Mouse (Mus musculus) neural tube, embryonic 12.5 days (tissue): ENCODE data around the gene Mrpl43. TPM values are rescaled to one million over a fixed set of nuclear protein-coding genes. Genes with fewer than 3 reads are reported as not detected.
A peak's percentile ranks its signal among the peaks of the same experiment; 100 is the strongest.

ENCODE experiments used
- ATAC-seq: fragments of 200-750 bp; cut with Nextera tagmentation; 2 replicates; pipeline ENCODE4 v1.8.0; 2017; ENCODE audit warnings: low read depth, mild to moderate bottlenecking, moderate TSS enrichment, moderate library complexity; ENCODE audit not compliant: low FRiP score
- H3K27ac ChIP-seq: fragments of 300-500 bp; sonication (generic); 2 replicates; pipeline ENCODE4 v1.5.1; 2016
- H3K27me3 ChIP-seq: fragments of 300-500 bp; sonication (generic); replicated peaks from 2 replicates; pipeline ENCODE4 v1.6.1; 2016; ENCODE audit warnings: mild to moderate bottlenecking
- H3K36me3 ChIP-seq: fragments of 300-500 bp; sonication (generic); 2 replicates; pipeline ENCODE4 v1.6.1; 2016; ENCODE audit warnings: mild to moderate bottlenecking
- H3K4me1 ChIP-seq: fragments of 300-500 bp; sonication (generic); 2 replicates; pipeline ENCODE4 v1.6.1; 2016
- H3K4me2 ChIP-seq: fragments of 300-500 bp; sonication (generic); replicated peaks from 2 replicates; pipeline ENCODE4 v1.6.1; 2016; ENCODE audit warnings: mild to moderate bottlenecking
- H3K4me3 ChIP-seq: fragments of 300-500 bp; sonication (generic); 2 replicates; pipeline ENCODE4 v1.5.1; 2016
- H3K9ac ChIP-seq: fragments of 300-500 bp; sonication (generic); 2 replicates; pipeline ENCODE4 v1.6.1; 2016; ENCODE audit warnings: mild to moderate bottlenecking
- H3K9me3 ChIP-seq: fragments of 300-500 bp; sonication (generic); 2 replicates; pipeline ENCODE4 v1.6.1; 2016; ENCODE audit warnings: mild to moderate bottlenecking
- WGBS: fragments of 180-500 bp; shearing (Covaris S2); methylation state at CpG from one replicate; pipeline ENCODE4 v1.1.7; 2016; 5-methylcytosine and 5-hydroxymethylcytosine counted together
- polyA plus RNA-seq: library from polyadenylated mRNA; unstranded; fragments of >200 nt; fragmentation: Nextera tagmentation; extraction: Ambion mirVana; gene quantifications from 2 replicates; pipeline ENCODE4 v1.2.1, GENCODE M21; 2016

Mrpl43 gene
- polyA plus RNA-seq, 1 experiment from 2014 or later = 82.9 TPM

GRCm38 (mm10) chr19:45026958-45027670, 20.9 kb upstream of the Mrpl43 start:
- 73% methylated on average over 6 of the region's 6 CpGs for WGBS
- Histone ChIP-seq H3K27me3 (no peaks in the 10 kb centered on the region), H3K9ac (no peak overlapping the region), H3K36me3 (peaks cover 51% of the 10 kb centered on the region), H3K4me2 (no peak overlapping the region), H3K27ac (no peak overlapping the region), H3K4me1 (peaks cover 18% of the 10 kb centered on the region), H3K4me3 (no peak overlapping the region), H3K9me3 (no peaks in the 10 kb centered on the region)
- no peak for ATAC-seq

DNA sequence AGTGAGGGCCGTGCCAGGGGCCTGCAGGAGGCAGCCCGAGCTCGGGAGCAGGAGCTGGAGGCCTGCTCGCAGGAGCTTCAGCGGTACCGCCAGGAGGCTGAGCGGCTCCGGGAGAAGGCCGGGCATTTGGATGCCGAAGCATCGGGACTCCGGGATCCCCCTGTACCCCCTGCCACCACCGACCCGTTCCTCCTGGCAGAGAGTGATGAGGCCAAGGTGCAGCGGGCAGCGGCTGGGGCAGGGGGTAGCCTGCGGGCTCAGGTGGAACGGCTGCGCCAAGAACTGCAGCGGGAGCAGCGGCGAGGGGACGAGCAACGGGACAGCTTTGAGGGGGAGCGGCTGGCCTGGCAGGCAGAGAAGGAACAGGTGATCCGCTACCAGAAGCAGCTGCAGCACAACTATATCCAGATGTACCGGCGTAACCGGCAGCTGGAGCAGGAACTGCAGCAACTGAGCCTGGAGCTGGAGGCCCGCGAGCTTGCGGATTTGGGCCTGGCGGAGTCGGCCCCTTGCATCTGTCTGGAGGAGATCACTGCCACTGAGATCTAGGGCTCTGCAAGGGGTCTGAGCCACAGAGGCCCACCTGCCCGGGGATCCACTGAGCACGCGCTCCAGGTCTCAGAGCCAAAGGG, 19.8 kb upstream of the Mrpl43 start:
- no peak overlapping the region for H3K27ac ChIP-seq

DNA sequence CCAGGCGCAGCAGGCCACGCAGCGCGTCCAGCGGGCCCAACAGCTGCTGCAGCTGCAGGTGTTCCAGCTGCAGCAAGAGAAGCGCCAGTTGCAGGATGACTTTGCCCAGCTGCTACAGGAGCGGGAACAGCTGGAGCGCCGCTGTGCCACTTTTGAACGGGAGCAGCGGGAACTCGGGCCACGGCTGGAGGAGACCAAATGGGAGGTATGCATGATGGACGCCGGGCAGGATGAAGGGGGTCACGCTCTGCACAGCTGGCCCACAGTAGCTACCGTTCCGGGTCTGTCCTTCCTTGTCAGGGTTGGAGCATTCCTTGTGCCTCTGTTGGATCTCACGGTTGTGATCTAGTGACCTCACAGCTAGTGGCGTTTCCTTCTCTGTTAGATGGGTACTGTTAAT, 18.5 kb upstream of the Mrpl43 start:
- peaks cover 61% of the 10 kb centered on the region for H3K36me3 ChIP-seq
- no peak overlapping the region for H3K4me2 ChIP-seq
- ATAC-seq = no peak
- WGBS = 90% methylated on average over 20 of the region's 20 CpGs
- H3K27me3 ChIP-seq = no peaks in the 10 kb centered on the region
- H3K4me1 ChIP-seq = peaks cover 27% of the 10 kb centered on the region
- H3K4me3 ChIP-seq = no peak overlapping the region
- H3K9me3 ChIP-seq = no peaks in the 10 kb centered on the region
- H3K27ac ChIP-seq = no peak overlapping the region
- no peak overlapping the region for H3K9ac ChIP-seq

More for the DNA sequence above, 19.8 kb upstream of the Mrpl43 start:
- H3K4me3 ChIP-seq = no peak overlapping the region
- no peak overlapping the region for H3K4me2 ChIP-seq
- 93% methylated on average over 37 of the region's 37 CpGs for WGBS
- H3K27me3 ChIP-seq = no peaks in the 10 kb centered on the region
- H3K36me3 ChIP-seq = peaks cover 61% of the 10 kb centered on the region
- no peak for ATAC-seq
- no peak overlapping the region for H3K9ac ChIP-seq
- H3K4me1 ChIP-seq = peaks cover 21% of the 10 kb centered on the region
- no peaks in the 10 kb centered on the region for H3K9me3 ChIP-seq

- H3K9me3 ChIP-seq = no peaks in the 10 kb centered on the region
- no peak overlapping the region for H3K4me3 ChIP-seq
- 0 out of 2 replicates have a peak overlapping the region, but pooled peaks have one; percentile 29 for H3K9ac ChIP-seq
- peaks cover 34% of the 10 kb centered on the region for H3K4me1 ChIP-seq
- 83% methylated on average over 11 of the region's 11 CpGs for WGBS
- H3K4me2 ChIP-seq = no peak overlapping the region
- H3K36me3 ChIP-seq = peaks cover 61% of the 10 kb centered on the region
- no peaks in the 10 kb centered on the region for H3K27me3 ChIP-seq
- no peak for ATAC-seq
- H3K27ac ChIP-seq = no peak overlapping the region
Measured at GRCm38 (mm10) chr19:45023993-45024392, 17.8 kb upstream of the Mrpl43 start.

- peaks cover 42% of the 10 kb centered on the region for H3K36me3 ChIP-seq
Measured at GRCm38 (mm10) chr19:45021362-45021761, 15.1 kb upstream of the Mrpl43 start.

DNA sequence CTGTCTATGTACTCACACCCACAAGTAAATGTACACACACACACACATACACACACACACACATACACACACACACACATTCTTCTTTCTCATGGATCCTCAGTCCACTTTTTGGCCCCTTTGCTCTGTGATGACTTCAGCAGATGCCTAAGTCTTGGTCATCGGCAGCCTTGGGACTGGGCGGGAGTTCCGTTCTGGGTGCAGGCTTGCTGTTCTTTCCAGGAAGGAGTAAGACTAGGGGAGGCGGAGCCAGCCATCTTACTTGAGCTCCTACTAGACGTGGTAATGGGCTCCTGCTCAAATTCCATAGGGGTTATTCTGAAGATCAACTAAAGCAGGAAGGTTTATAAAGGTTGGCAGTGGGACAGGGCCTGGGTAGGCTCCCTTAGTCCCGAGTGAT, 14.1 kb upstream of the Mrpl43 start:
- no peak overlapping the region for H3K4me3 ChIP-seq
- no peak overlapping the region for H3K9ac ChIP-seq
- H3K36me3 ChIP-seq = peaks cover 32% of the 10 kb centered on the region
- peak overlapping the region; percentile 33 for H3K4me2 ChIP-seq
- no peak for ATAC-seq
- no peak overlapping the region for H3K27ac ChIP-seq
- no peaks in the 10 kb centered on the region for H3K27me3 ChIP-seq
- no peaks in the 10 kb centered on the region for H3K9me3 ChIP-seq
- peaks cover 56% of the 10 kb centered on the region for H3K4me1 ChIP-seq
- WGBS = 69% methylated on average over 6 of the region's 6 CpGs

More at GRCm38 (mm10) chr19:45021362-45021761, 15.1 kb upstream of the Mrpl43 start:
- Histone ChIP-seq H3K4me2 (peak overlapping the region; percentile 25; the same call in 1 of the 2 replicates), H3K4me3 (no peak overlapping the region), H3K27me3 (no peaks in the 10 kb centered on the region), H3K9ac (no peak overlapping the region), H3K4me1 (peaks cover 46% of the 10 kb centered on the region), H3K9me3 (no peaks in the 10 kb centered on the region), H3K27ac (no peak overlapping the region)
- 91% methylated on average over 15 of the region's 15 CpGs for WGBS
- no peak for ATAC-seq

DNA sequence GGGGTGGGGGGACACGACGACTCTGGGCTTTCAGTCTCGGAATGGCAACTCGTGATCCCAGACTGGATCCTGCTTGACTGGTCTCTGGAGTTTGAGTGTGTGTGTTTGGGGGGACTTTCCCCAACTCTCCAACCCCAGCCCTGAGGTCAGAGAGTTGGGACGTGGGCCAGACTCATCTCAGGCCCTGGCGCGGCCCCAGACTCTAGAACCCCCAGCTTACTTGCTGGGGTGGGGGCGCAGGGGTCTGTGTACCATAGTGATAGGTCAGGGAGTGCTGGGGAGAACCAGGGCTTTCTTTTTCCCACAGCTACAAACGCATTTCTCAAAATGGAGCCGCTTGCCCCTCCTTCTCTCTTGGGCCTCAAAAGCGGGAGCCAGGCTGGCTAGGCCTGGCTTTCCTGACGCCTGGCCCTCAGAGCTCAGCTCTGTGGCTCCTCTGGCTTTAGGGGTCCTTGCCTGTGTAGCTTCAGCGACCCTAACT, 12.1 kb upstream of the Mrpl43 start:
- Histone ChIP-seq H3K36me3 (peaks cover 16% of the 10 kb centered on the region), H3K9ac (peak overlapping the region; percentile 86), H3K27ac (peak overlapping the region; percentile 96), H3K9me3 (no peaks in the 10 kb centered on the region), H3K4me2 (peak overlapping the region; percentile 85), H3K4me1 (peaks cover 75% of the 10 kb centered on the region), H3K27me3 (no peaks in the 10 kb centered on the region), H3K4me3 (peak overlapping the region; percentile 69)
- WGBS = 2% methylated on average over 11 of the region's 13 CpGs
- ATAC-seq = peak; percentile 5

DNA sequence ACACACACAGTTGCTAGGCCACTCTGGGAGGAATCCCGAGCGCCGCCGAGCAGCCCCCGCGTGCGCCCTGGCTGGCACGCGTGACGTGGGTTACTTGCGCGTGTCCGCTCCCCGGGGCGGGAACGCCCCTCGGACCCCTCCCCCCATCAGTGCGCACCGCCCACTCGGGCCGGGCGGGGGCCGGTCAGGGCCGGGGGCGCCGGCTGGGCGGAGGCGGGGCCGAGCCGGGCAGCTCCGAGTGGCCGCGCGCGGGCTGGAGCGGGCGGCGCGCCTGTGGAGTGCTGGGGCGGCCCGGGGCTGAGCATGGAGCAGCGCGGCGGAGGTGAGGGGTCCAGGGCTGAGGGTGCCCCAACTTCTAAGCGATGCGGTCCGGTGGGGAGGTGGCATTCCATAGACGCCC, 11.7 kb upstream of the Mrpl43 start:
- peaks cover 75% of the 10 kb centered on the region for H3K4me1 ChIP-seq
- peak; percentile 67 for ATAC-seq
- peak overlapping the region; percentile 96 for H3K27ac ChIP-seq
- peak overlapping the region; percentile 69 for H3K4me3 ChIP-seq
- WGBS = under 1% methylated on average over 46 of the region's 48 CpGs
- peak overlapping the region; percentile 85 for H3K4me2 ChIP-seq
- peaks cover 14% of the 10 kb centered on the region for H3K36me3 ChIP-seq
- no peaks in the 10 kb centered on the region for H3K9me3 ChIP-seq
- no peaks in the 10 kb centered on the region for H3K27me3 ChIP-seq
- peak overlapping the region; percentile 86 for H3K9ac ChIP-seq

DNA sequence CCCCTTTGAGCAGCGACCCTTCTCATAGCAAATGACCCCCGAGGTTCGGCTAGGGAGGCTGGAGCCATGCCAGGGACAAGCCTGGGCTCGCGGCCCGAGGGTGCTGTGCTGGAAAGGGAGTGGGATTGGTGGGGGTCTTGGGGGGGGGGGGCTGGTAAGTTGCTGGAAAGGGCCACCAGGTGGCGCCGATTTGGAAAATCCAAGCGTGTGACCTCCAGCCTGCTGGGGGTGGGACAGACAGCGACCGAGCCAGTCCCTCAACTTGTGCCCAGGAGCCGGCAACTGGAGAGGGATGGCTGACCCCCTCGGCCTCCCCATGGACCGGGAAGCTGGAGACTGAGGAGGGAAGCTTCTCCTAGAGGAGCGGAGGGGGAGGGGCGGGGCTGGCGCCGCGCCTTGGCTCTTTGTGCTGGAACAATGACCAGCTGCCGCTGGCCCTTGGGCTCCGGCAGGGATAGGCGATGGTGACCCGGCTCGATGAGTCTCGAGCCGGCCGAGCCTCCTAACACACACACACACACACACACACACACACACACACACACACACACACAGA, 11.1 kb upstream of the Mrpl43 start:
- peak overlapping the region; percentile 85 for H3K4me2 ChIP-seq
- no peaks in the 10 kb centered on the region for H3K27me3 ChIP-seq
- peak; percentile 56 for ATAC-seq
- peak overlapping the region; percentile 96 for H3K27ac ChIP-seq
- peak overlapping the region; percentile 69 for H3K4me3 ChIP-seq
- H3K9ac ChIP-seq = peak overlapping the region; percentile 86
- H3K4me1 ChIP-seq = peaks cover 77% of the 10 kb centered on the region
- 0% methylated on average over 24 of the region's 27 CpGs for WGBS
- H3K9me3 ChIP-seq = no peaks in the 10 kb centered on the region
- peaks cover 9% of the 10 kb centered on the region for H3K36me3 ChIP-seq

- H3K9ac ChIP-seq = peak overlapping the region; percentile 86
- peak overlapping the region; percentile 69 for H3K4me3 ChIP-seq
- H3K9me3 ChIP-seq = no peaks in the 10 kb centered on the region
- peaks cover 77% of the 10 kb centered on the region for H3K4me1 ChIP-seq
- no peaks in the 10 kb centered on the region for H3K27me3 ChIP-seq
- peak overlapping the region; percentile 96 for H3K27ac ChIP-seq
- peaks cover 11% of the 10 kb centered on the region for H3K36me3 ChIP-seq
- peak overlapping the region; percentile 85 for H3K4me2 ChIP-seq
- under 1% methylated on average over 18 of the region's 18 CpGs for WGBS
- peak; percentile 35 for ATAC-seq
Measured at GRCm38 (mm10) chr19:45016341-45017215, 10.3 kb upstream of the Mrpl43 start.

DNA sequence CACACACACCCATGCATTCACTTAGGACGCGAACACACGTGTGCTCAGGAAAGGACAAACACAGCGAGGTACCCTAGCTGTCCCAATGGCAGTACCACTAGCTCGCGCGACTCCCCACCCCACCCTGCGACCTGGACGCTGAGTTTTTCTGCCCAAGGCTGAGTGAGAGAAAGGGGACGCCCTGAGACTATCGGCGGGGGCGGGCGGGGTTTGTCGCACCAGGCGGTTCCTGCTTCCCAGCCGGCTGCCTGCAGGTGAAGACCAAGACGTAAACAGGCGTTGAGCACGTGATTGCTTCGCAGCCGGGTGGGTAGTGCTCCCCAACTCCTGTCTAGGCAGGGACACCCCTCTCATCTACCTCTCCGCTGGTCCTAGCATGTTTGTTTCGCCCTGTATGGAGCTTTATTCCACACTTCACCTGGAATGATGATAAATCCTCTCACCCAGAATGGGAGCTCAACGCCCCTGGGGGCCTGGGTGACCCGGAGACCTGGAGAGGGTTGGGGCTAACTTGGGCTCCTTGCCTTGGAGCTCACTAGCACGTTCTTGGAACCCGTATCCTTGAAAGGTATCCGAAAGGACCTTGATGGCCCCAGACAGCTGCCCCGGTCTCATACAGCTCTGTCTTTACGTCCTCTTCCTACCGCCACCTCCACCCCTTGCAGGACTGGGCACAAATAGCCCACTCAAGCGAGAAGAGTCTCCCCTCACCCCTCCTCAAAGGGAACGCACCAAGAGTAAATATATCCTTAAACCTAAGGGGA, 9.5 kb upstream of the Mrpl43 start:
- peak overlapping the region; percentile 96; the same call in 1 of the 2 replicates for H3K27ac ChIP-seq
- peak overlapping the region; percentile 86 for H3K9ac ChIP-seq
- H3K4me2 ChIP-seq = peak overlapping the region; percentile 85
- WGBS = 0% methylated on average over 34 of the region's 34 CpGs
- H3K4me1 ChIP-seq = peaks cover 68% of the 10 kb centered on the region
- H3K9me3 ChIP-seq = no peaks in the 10 kb centered on the region
- 0 out of 2 replicates have a peak, but pooled peaks have one; percentile 7 for ATAC-seq
- no peaks in the 10 kb centered on the region for H3K27me3 ChIP-seq
- peaks cover 16% of the 10 kb centered on the region for H3K36me3 ChIP-seq
- H3K4me3 ChIP-seq = peak overlapping the region; percentile 69
